Mouse (Mus musculus) testis, adult 2 months (tissue): ENCODE measurements at regions not wholly inside any gene's neighbourhood (a gene's known extent, or its start where the extent isn't known, plus 50 kb on each side); places are given as distances from the start of the nearest gene placed in this dataset.

Source experiments
- H3K27ac ChIP-seq: fragments of 200-500 bp; 2 replicates; pipeline ENCODE4 v1.5.1; 2012; ENCODE audit warnings: low read depth, low read length; ENCODE audit not compliant: control insufficient read depth, insufficient read depth
- H3K27me3 ChIP-seq: fragments of 200-500 bp; 2 replicates; pipeline ENCODE4 v1.6.1; 2012; ENCODE audit warnings: mild to moderate bottlenecking, low read length, moderate library complexity; ENCODE audit not compliant: control insufficient read depth, insufficient read depth
- H3K36me3 ChIP-seq: fragments of 200-500 bp; 2 replicates; pipeline ENCODE4 v1.6.1; 2012; ENCODE audit warnings: mild to moderate bottlenecking, low read length; ENCODE audit not compliant: control insufficient read depth, insufficient read depth
- H3K4me1 ChIP-seq: fragments of 200-500 bp; 2 replicates; pipeline ENCODE4 v1.6.1; 2012; ENCODE audit warnings: low read length; ENCODE audit not compliant: control insufficient read depth, insufficient read depth
- H3K4me3 ChIP-seq: fragments of 200-500 bp; 2 replicates; pipeline ENCODE4 v1.5.1; 2012; ENCODE audit warnings: low read depth, mild to moderate bottlenecking, low read length, moderate library complexity, mixed read lengths; ENCODE audit not compliant: control insufficient read depth
- CTCF ChIP-seq: fragments of 200-500 bp; IDR thresholded peaks from 2 replicates; pipeline ENCODE4 v1.5.1; 2012; ENCODE audit warnings: low read depth, mild to moderate bottlenecking, inconsistent platforms, low read length, moderate library complexity; ENCODE audit not compliant: control insufficient read depth, insufficient read depth, insufficient replicate concordance
- POLR2A ChIP-seq: fragments of 200-500 bp; IDR thresholded peaks from 2 replicates; pipeline ENCODE4 v1.6.1; 2012; ENCODE audit warnings: low read depth, mild to moderate bottlenecking, inconsistent platforms, low read length, moderate library complexity; ENCODE audit not compliant: control insufficient read depth

DNA sequence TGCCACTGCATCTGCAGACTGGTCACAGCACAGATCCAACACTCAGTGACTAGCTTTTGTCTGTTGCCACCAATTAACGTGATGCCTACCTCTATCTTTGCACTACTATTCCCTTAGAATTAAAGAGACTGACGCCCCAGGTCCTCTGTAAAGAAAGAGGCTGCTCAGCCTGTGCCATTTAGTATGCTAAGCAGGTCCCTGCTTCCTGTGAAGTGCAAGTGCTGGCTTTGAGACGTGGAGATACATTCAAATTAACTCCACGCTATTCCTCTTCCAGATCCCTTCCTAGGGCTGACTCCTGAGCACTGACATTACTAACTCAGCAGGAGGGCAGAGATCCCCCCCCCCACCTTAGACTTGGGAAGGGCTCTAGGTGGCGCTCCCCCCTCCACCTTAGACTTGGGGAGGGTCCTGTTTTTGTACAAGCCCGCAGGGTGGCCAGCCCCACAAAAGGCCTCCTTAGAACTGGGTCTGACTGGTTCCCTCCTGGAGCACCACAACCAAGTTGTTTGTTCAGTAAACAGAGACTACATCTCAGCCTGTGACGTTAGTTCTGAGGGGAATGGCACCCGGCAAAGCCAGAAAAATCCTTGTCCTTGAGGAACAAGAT lies 184.0 kb downstream of the Gm26897 start:
- H3K4me3 ChIP-seq: no peak overlapping the region
- H3K36me3 ChIP-seq: no peaks in the 10 kb centered on the region
- no peak for TF ChIP-seq CTCF
- TF ChIP-seq POLR2A: no peak
- H3K27me3 ChIP-seq: no peaks in the 10 kb centered on the region
- no peaks in the 10 kb centered on the region for H3K4me1 ChIP-seq
- H3K27ac ChIP-seq: no peak overlapping the region

DNA sequence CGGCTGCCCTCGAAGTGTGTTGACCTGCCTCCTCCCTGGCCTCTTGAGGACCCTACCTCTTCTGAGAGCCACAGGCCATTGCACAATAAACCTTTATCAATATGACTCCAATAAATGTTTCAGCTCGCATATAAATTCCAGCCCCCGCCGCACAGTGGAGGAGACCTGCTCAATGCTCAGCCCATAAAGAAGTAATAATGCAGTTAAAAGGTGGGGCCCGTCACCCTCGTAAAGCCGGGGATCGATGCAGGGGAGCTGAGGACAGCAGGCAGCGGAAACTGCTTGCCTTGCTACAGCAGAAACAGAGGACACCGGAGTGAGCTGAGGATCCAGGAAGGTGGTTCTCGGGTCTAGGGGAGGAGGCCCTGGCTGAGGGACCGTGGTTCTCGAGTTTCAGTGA lies 185.2 kb downstream of the Gm26897 start:
- H3K4me3 ChIP-seq: no peak overlapping the region
- H3K4me1 ChIP-seq: no peaks in the 10 kb centered on the region
- H3K36me3 ChIP-seq: no peaks in the 10 kb centered on the region
- H3K27ac ChIP-seq: no peak overlapping the region
- H3K27me3 ChIP-seq: no peaks in the 10 kb centered on the region
- TF ChIP-seq POLR2A (no peak), CTCF (no peak)

DNA sequence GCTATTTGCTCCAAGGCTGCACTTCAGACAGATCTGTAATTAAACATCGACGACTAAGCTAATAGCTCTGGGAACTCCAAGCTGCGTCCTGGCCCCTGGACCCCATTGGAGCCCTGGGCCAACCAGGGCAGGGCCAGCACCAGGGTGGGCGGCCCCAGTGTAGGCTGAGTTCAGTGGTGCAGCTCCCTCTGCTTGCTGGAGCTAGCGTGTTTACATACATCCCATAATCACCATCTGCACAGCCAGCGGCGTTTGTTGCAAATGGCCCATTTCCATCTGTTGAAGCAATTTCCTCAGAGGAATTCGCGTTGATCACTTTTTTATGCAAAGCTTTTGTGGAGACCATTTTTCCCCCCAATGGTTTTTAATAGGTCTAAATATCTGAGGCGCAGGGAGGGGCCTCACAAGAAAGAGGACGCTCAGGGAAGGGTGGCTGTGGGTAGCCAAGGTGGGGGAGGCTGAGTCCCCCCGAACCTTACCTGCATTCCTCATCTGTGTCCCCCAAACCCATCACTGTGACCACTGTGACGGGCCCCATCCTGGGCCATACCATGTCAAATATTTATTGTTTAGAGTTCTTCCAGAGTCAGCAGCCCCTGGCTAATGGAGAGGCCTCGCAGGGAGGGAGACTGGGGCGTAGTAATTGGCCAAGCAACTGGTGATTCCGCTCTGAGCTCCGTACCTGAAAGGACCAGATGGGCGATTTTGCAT lies 189.4 kb downstream of the Gm26897 start:
- H3K27me3 ChIP-seq: no peaks in the 10 kb centered on the region
- no peak overlapping the region for H3K27ac ChIP-seq
- no peaks in the 10 kb centered on the region for H3K36me3 ChIP-seq
- no peak overlapping the region for H3K4me3 ChIP-seq
- no peaks in the 10 kb centered on the region for H3K4me1 ChIP-seq
- TF ChIP-seq POLR2A: no peak
- TF ChIP-seq CTCF: no peak

- no peaks in the 10 kb centered on the region; the same call in 1 of the 2 replicates for H3K4me1 ChIP-seq
- no peak for TF ChIP-seq CTCF
- TF ChIP-seq POLR2A: no peak
- no peaks in the 10 kb centered on the region for H3K36me3 ChIP-seq
- H3K27ac ChIP-seq: no peak overlapping the region
- H3K4me3 ChIP-seq: no peak overlapping the region
- H3K27me3 ChIP-seq: no peaks in the 10 kb centered on the region
Observed at GRCm38 (mm10) chr5:111925757-111926156, 192.0 kb downstream of the Gm26897 start.

GRCm38 (mm10) chr5:111929180-111929990 lies 195.7 kb downstream of the Gm26897 start:
- Histone ChIP-seq H3K36me3 (no peaks in the 10 kb centered on the region), H3K4me3 (no peak overlapping the region), H3K4me1 (no peaks in the 10 kb centered on the region; the same call in 1 of the 2 replicates), H3K27me3 (no peaks in the 10 kb centered on the region), H3K27ac (no peak overlapping the region)
- TF ChIP-seq CTCF: no peak
- no peak for TF ChIP-seq POLR2A

GRCm38 (mm10) chr5:111929991-111930339 lies 196.2 kb downstream of the Gm26897 start:
- no peak overlapping the region for H3K4me3 ChIP-seq
- no peak for TF ChIP-seq POLR2A
- no peak for TF ChIP-seq CTCF
- no peaks in the 10 kb centered on the region; the same call in 1 of the 2 replicates for H3K4me1 ChIP-seq
- no peaks in the 10 kb centered on the region for H3K27me3 ChIP-seq
- H3K36me3 ChIP-seq: no peaks in the 10 kb centered on the region
- no peak overlapping the region for H3K27ac ChIP-seq

DNA sequence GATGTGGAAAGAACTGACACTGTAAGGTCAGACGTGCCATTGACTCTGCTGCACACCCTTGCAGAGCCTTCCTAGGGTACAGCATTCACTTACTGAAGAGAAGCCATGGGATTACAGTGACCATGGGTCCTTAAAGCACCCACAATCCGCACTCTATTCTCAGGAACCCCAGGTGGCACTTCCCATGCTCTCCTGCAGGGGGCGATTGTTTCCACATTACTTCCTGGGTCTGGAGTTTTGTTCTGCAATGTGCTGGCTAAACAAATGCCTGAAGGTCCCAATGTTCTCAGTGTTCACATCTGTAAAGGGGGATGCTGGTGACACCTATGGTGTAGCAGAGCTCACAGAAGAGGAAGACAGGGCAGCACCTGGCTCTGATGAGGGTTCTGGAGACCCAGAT lies 198.0 kb downstream of the Gm26897 start:
- Histone ChIP-seq H3K36me3 (no peaks in the 10 kb centered on the region), H3K4me1 (no peaks in the 10 kb centered on the region; the same call in 1 of the 2 replicates), H3K27me3 (no peaks in the 10 kb centered on the region), H3K4me3 (no peak overlapping the region), H3K27ac (no peak overlapping the region)
- TF ChIP-seq CTCF (peak; percentile 49; the same call in 1 of the 2 replicates), POLR2A (no peak)
